Mouse (Mus musculus) lung, postnatal 36 days (tissue): ENCODE measurements at regions not wholly inside any gene's neighbourhood (a gene's known extent, or its start where the extent isn't known, plus 50 kb on each side); places are given as distances from the start of the nearest gene placed in this dataset.

Experiments used
- DNase-seq: peaks from one replicate; pipeline ENCODE4 v3.0.0; 2022; ENCODE audit warnings: mixed read lengths

DNA sequence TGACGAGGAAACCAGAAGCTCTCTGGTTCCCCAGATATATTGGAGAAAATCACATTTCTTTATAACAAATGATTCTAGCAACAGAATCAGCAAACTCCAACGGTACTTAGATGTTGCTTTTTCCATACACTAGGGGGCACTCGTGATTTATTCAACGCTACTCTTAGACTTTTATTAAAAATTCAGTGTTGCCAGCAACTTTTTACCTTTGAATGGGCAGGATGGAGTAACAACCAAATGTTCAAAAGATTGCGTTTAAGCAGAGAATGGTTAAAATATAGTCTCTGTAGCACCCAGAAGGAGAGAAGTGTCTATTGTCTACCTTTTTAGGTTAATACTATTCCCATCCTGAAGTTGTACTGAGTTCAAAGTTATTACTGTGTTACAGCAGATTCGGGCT is 715.4 kb upstream of the Cblb start:
- DNase-seq = peak; percentile 61

DNA sequence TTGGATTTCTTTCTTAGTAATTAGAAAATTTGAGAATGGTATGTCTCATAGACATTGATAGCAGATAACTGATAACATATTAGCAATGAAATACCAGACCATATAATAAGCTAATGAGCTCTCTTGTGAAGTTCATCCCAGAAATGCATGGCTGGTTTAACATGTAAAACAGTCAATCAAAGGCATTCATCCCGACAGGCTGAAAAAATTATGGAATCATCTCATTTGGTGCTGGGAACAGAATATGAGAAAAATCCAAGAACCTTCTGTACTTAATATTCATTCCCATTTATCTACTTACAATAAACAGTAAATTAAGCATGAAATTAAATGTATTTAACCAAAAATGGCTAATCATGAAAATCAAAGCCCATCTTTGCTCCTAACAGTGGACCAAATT is 698.8 kb upstream of the Cblb start:
- DNase-seq = no peak

DNA sequence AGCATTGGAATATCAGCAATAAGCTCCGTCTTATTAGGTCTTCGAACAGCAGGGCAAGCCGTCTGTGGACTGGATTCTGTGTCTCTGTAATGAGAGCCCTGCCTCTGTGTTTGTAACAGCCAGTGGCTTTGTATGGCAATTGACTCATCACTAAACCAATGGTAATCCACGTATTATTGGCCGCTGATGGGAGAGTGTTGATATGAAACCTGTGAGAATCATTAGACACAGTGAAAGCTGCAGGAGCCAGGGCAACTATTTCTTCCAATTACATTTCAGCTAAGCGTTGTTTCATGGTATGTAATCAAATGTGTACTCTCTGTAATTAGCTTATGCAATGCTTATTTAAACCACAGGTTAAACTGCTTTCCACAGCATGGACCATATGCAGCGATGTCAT is 696.1 kb upstream of the Cblb start:
- DNase-seq = no peak

DNA sequence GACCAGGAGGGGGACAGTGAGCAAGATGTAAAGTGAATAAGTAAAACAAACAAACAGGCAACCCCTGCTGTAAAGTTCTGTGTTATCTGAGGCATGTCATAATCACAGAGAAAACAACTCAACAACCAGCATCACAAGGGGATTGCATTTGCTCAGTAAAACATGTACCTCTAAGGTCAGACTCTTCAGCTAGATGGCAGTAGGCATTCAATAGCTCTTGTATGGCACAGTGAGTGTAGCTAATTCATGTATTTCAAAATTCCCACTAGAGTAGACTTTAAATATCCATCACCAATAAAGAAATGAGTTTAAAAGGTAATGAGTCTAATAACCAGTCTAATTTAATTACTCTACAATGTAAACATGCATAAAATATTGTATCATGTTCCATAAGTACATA is 683.9 kb upstream of the Cblb start:
- DNase-seq = no peak

DNA sequence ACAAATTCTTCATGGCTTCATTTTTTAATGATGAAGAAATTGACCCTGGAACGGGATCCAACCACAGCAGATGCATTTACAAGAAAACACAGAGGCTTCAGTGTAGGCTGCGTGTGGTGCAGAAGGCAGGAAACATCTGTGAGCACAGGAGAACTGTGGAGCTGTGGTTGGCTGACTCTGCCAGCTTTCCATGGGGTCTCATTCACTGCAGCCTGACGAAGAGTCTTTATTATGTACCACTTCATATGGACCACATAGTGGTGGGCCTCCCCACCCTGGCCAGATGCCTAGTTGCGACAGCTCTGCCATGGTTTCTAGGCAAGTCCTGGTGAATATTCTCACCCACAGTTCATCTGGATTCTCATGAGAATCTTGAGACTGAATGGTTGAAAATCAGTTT is 678.9 kb upstream of the Cblb start:
- DNase-seq = peak; percentile 2

DNA sequence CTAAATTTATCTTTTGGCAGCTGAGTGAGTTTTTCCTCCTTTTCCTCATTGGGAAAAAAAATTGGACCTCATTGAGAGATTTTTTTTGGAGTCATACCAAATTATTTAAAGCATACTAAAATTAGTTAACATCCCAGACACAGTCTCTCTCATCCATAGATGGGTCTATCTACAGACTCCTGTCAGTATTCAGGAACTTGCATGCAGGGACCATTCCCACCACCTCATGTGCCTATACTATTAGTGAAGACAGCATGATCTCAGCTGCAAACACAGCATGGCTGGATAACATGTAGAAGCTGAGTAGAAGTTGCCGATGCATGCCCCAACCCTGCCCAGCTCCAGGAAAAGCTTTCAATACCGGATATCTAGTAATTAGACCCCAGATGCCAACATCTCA is 677.2 kb upstream of the Cblb start:
- no peak for DNase-seq

DNA sequence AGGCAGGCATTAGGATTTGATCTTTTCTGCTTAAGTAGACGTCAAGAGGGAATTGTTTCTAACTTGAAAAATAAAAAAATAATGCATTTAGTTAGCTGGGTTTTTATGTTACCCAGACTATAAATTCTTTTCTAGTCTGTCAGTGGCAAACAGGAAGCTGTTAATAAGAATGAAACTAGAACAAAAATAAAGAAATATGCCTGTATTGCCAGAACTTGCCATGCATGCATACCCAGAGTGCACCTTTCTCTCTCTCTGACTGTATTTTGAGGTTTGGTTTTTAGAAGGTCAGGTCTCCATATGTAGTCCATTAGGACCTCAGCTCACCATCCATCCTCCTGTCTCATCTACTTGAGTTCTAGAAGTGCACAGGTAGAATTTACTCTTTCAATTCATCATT is 661.0 kb upstream of the Cblb start:
- DNase-seq = no peak

DNA sequence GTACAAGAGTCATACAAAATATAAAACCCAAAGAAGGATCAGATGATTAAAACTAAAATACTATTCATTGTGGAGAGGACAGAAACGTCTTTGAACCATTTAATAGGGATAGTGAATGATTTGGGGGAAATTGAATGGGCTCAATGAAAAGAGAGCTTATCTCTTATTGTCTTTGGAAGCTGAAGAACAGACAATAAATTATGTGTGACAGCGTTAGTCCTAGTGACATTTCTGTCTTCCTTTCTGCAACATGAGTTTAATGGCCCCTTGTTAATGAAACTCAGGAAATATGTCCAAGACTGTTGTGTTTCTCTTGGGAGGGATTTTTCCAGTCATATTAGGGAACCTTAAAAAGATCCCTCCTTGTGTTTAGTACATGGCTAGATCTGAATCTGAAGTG is 644.6 kb upstream of the Cblb start:
- DNase-seq = no peak

DNA sequence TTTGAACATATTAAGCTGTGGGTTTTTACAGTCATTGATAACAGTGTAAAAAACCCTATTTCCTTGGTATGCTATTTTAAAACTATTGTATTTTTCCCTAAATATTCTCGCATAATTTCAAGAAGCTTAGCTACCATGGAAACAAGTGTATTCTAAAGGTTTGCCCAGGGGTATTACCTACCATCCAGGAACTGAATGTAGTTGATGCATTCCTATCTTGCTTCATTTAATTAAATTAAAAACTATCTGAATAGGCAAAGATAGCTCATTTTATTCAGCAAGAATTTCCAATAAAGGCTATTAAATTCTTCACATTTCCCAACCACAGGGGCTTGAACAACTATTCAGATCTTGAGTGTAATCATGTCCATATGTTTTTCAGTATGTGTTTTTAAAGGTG is 643.5 kb upstream of the Cblb start:
- no peak for DNase-seq

DNA sequence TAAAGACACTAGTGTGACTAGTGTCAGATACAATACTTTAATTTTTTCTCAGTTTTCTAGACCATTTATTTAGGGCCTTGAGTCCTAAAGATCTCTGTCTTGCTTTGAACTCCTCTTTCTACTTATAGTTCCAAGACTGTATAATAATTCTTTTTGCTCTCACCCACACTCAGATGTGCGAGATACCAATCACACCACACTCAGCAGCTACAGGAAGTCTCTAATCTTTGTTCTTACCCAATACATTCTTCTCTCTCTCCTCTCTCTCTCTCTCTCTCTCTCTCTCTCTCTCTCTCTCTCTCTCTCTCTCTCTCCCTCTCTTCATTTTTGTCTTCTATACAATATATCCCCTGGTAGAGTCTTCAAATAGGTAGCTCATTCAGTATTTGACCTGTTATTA is 637.2 kb upstream of the Cblb start:
- DNase-seq = no peak
